Mouse (Mus musculus): Measurements from ENCODE around the gene Eps8l2. TPM values are rescaled to one million over a fixed set of nuclear protein-coding genes. Genes with fewer than 3 reads are reported as not detected.
A peak's percentile ranks its signal among the peaks of the same experiment; 100 is the strongest.

Gene Eps8l2
- 1 to 10 TPM; 1.3 to 1.8 TPM for total RNA-seq (2021)
- long read RNA-seq, experiment 1, partial matches to known transcripts, result 1 of 2 reads
- long read RNA-seq, experiment 1, other reads (novel, unspliced or antisense), result 0 of 2 reads
- long read RNA-seq, experiment 2, partial matches to known transcripts, result 1 of 2 reads
- long read RNA-seq, experiment 2, other reads (novel, unspliced or antisense), result 1 of 2 reads

DNA sequence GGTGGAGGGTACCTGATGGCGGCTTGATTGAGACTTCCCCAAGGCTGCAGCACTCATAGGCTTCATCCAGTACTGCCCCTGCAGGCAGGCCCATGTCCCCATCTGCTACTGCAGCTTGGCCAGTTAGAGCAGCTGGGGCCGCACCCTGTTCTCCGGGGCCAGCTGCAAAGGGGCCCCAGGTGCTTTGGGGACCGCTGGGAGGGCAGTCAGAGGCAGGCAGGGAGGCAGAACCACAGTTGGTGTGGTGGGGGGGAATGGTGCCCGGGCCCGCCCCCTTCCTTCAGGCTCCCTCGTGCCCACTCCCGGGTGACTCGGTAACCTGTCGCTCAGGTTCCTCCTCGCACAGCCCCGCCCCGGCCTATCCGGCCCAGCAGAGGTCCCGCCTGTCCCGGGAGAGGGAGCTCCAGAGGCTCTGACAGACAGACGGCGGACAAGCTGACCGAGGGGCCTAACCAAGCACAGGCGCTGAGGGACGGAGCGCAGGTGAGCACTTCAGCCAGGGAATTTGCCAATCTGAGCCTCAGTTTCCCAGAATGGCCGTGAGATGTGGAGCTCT lies at the start of gene Eps8l2:
Gene Eps8l2 (plus strand): TSS at position 305 of the 556 bp plus-strand sequence.
- DNase-seq (ENCODE audit: low spot score in 2 of 2), result no peak
- intact Hi-C loops (cut with DNase I), result no loop called here

- intact Hi-C loops (cut with DNase I), result no loop called here
- peak; percentile 24 to 42 for DNase-seq (ENCODE audit: low spot score in 2 of 2)
Measured at GRCm38 (mm10) chr7:141291921-141292582, 46.6 kb upstream of the Eps8l2 start, which contains the start of gene Drd4. Gene Drd4, plus strand, starts transcription at chr7:141292006.

- intact Hi-C loops (cut with DNase I), result no loop called here
- peak in 1 of 2 experiments; percentile 44 for DNase-seq (ENCODE audit: low spot score in 2 of 2)
Measured at GRCm38 (mm10) chr7:141292583-141293388, 45.9 kb upstream of the Eps8l2 start.

- intact Hi-C loops (cut with DNase I), result no loop called here
- DNase-seq (ENCODE audit: low spot score in 2 of 2), result no peak
Measured at GRCm38 (mm10) chr7:141293852-141294471, 44.7 kb upstream of the Eps8l2 start.

DNA sequence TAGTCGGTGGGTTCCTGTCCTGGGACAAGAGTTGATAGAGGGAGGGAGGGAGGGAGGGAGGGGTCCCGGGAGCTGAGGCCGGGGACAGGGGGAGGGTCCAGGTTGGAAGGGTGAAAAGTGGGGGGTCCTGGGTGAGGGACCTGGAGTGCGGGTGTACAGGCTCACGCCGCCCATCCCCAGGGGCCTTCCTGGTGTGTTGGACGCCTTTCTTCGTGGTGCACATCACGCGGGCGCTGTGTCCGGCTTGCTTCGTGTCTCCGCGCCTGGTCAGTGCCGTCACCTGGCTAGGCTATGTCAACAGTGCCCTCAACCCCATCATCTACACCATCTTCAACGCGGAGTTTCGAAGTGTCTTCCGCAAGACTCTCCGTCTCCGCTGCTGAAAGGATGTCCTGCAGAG lies 44.2 kb upstream of the Eps8l2 start:
- DNase-seq (ENCODE audit: low spot score in 2 of 2), result no peak
- intact Hi-C loops (cut with DNase I), result no loop called here

GRCm38 (mm10) chr7:141297926-141298650 lies 40.6 kb upstream of the Eps8l2 start:
- no peak for DNase-seq (ENCODE audit: low spot score in 2 of 2)
- intact Hi-C loops (cut with DNase I), result no loop called here

GRCm38 (mm10) chr7:141299175-141299574 lies 39.5 kb upstream of the Eps8l2 start:
- intact Hi-C loops (cut with DNase I), result no loop called here
- DNase-seq (ENCODE audit: low spot score in 2 of 2), result peak in 1 of 2 experiments; percentile 37

- DNase-seq (ENCODE audit: low spot score in 2 of 2), result no peak
- intact Hi-C loops (cut with DNase I), result no loop called here
Measured at GRCm38 (mm10) chr7:141301386-141301785, 37.3 kb upstream of the Eps8l2 start.

GRCm38 (mm10) chr7:141302702-141303268 lies 35.9 kb upstream of the Eps8l2 start:
- intact Hi-C loops (cut with DNase I), result no loop called here
- DNase-seq (ENCODE audit: low spot score in 2 of 2), result no peak

GRCm38 (mm10) chr7:141304537-141304936 lies 34.1 kb upstream of the Eps8l2 start:
- no peak for DNase-seq (ENCODE audit: low spot score in 2 of 2)
- intact Hi-C loops (cut with DNase I), result no loop called here

- no peak for DNase-seq (ENCODE audit: low spot score in 2 of 2)
- intact Hi-C loops (cut with DNase I), result loop anchor here (10.0 kb wide), 1 partner anchor 60 kb away; no protein-coding TSS in a partner anchor
Measured at GRCm38 (mm10) chr7:141314416-141314815, 24.3 kb upstream of the Eps8l2 start.

GRCm38 (mm10) chr7:141315076-141315475 lies 23.6 kb upstream of the Eps8l2 start:
- intact Hi-C loops (cut with DNase I), result loop anchor here (10.0 kb wide), 1 partner anchor 60 kb away; no protein-coding TSS in a partner anchor
- DNase-seq (ENCODE audit: low spot score in 2 of 2), result peak; percentile 52 to 55

- peak; percentile 34 to 50 for DNase-seq (ENCODE audit: low spot score in 2 of 2)
- intact Hi-C loops (cut with DNase I), result loop anchor here (10.0 kb wide), 1 partner anchor 61 kb away; no protein-coding TSS in a partner anchor
Measured at GRCm38 (mm10) chr7:141315974-141316373, 22.7 kb upstream of the Eps8l2 start.

- DNase-seq (ENCODE audit: low spot score in 2 of 2), result no peak
- intact Hi-C loops (cut with DNase I), result loop anchor here (10.0 kb wide), 1 partner anchor 63 kb away; no protein-coding TSS in a partner anchor
Measured at GRCm38 (mm10) chr7:141317619-141318132, 21.0 kb upstream of the Eps8l2 start.

DNA sequence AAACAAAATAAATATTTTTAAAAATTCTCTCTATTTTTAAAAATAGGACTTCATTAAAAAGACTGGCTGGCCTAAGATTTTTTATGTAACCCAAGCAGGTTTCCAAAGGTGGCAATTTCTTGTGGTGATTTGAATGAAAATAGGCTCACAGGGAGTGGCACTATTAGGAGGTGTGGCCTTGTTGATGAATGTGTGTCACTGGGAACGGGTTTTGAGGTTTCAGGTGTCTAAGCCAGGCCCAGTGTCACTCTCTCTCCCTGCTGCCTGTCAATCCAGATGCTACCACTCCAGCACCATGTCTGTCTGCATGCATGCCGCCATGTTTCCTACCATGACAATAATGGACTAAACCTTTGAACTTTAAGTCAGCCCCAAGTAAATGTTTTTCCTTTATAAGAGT lies 19.2 kb upstream of the Eps8l2 start:
- DNase-seq (ENCODE audit: low spot score in 2 of 2), result no peak
- intact Hi-C loops (cut with DNase I), result loop anchor here (10.0 kb wide), 1 partner anchor 65 kb away; no protein-coding TSS in a partner anchor

DNA sequence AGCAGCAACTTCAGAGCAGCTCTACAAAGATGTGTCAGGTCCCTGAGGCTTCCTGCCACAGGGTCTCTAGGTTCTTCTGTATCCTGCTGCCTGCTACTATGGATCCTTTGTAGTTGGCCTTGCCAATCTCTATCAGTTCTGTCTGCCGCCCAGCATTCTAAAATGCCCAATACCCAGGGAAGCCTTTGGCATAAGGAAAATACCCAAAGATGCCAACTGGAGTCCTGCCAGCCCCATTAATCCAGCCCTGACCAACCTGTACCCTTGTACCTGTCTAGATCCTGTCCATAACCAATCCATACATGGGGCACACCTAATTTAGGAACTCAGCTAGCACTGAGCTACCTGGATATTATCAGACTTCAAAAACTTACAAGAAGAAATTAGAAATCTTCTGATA lies 14.0 kb upstream of the Eps8l2 start:
- no peak for DNase-seq (ENCODE audit: low spot score in 2 of 2)
- intact Hi-C loops (cut with DNase I), result loop anchor here (5.0 kb wide), 1 partner anchor 38 kb away; no protein-coding TSS in a partner anchor

DNA sequence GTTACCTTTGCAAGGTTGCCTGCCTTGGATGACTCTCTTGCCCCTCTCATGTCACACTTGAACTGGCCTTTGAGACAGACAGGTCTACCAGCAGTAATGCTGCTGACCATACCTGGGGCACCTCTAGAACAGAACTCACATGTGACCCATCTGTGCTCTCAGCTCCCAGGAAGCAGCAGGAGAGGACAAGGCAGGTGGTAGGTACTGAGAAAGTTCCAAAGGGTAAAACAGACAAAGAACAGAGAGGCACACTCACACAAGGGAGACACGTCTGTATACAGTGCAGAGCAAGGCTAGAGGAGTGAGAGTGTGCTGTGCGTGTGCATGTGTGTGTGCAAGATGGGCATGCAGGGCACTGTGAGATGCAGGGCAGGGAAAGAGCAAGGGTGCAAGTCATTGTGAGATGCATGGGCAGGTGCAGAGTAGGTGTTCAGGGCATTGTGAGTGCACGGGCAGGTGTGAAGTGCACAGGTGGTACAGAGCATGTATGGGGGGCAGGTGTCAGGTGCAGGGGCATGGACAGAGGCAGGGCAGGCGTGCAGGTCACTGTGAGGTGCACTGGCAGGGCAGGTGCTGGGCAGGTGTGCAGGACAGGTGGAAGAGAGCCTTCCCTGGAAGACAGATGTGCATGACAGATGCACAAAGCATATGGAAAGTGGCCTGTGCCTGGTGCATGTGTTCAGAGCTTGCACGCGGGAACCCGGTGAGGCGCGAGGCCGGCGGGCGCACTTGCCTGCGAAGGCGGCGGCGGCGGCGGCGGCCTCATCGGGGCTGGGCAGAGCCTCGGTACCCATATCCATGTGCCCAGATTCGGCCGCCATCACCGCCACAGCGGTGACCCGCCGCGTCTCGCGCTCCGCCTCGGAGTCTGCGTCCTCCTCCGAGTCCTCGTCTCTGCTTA lies 11.9 kb upstream of the Eps8l2 start:
- intact Hi-C loops (cut with DNase I), result loop anchor here (5.0 kb wide), 1 partner anchor 36 kb away; no protein-coding TSS in a partner anchor

More for the DNA sequence above, 11.9 kb upstream of the Eps8l2 start:
- peak in 1 of 2 experiments; percentile 30 for DNase-seq (ENCODE audit: low spot score in 2 of 2)

Measured in left cerebral cortex, postnatal 14 days (tissue).